Mouse (Mus musculus): ENCODE measurements around the gene Edn2. TPM values are rescaled to one million over a fixed set of nuclear protein-coding genes. Genes with fewer than 3 reads are reported as not detected.

The Edn2 gene
- total RNA-seq, 4 experiments from 2014 or later: not detected

DNA sequence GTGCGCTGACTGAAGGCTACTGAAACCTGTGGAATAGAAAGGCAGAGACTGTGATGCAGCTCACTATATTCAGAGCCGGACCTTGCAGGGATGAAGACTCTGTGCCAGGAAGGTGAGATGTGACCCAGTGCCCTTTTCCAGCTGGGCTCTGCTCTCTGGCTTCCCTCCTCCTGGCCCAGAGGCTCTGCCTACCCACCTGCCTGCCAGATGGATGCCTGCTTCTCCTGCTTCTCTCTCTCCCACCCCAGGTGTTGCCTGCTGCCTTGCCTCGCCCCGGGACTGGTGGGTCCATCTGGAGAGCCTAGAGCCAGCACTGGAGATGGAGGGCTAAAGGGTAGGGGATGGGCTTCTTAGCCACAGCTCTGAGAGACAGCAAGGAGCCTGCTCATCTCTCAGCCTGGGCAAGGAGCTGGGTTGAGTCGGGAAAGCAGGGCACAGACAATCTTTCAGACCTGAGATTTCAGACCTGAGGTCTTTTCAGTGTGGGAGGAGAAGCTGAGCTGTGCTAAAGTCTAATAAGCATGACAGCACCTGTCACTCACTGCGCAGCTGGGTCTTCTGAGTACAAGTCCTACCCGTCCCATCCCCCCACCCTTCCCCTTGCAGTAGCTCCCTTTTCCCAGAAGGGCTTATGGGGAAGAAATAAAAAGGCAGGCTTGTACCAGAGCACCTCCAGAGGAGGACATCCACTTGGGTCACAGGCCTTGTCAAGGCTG, 39.7 kb downstream of the Edn2 start:
- DNase-seq (ENCODE audit: low spot score in 2 of 2): peak in 1 of 2 experiments; percentile 21

- no peak for DNase-seq (ENCODE audit: low spot score in 2 of 2)
Measured at GRCm38 (mm10) chr4:120204357-120204942, 43.4 kb downstream of the Edn2 start.

DNA sequence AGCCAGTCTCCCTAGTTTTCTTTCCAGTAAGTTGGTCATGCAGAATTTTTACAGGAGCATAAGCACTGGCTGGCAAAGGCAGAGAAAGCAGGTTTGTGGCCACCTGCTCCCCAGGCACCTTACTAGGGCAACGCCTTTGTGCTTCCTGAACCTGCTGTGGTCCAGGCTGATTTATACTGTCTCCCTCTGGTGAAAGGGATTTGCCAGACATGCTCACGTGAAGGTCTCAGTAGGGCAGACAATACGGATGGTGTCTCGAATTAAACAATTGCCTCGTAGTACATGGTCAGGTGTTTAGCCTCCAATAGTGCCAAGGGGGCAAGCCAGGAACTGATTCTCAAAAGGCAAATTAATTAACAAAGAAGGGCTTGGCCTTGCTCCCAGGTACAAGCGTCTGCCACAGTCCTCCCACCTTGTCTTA, 45.5 kb downstream of the Edn2 start:
- DNase-seq (ENCODE audit: low spot score in 2 of 2): no peak

DNA sequence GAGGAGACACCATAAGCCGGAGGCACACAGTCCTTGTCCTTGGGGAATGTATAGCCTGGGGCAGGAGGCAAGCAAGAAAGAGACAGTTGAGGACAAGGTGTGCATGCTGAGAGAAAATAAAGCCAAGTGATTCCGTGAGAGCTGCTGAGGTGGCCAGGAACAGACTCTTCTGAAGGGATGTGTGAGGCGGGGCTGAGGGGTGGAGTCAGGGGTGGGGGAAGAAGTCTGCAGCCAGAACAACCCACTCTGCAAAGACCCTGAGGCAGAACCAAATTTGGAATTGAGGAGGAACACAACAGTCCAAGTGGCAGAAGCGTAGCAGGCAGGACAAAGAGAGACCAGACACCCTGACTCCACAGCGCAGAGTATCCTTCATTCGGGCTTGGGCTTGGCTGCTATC, 51.1 kb downstream of the Edn2 start:
- no peak for DNase-seq (ENCODE audit: low spot score in 2 of 2)

DNA sequence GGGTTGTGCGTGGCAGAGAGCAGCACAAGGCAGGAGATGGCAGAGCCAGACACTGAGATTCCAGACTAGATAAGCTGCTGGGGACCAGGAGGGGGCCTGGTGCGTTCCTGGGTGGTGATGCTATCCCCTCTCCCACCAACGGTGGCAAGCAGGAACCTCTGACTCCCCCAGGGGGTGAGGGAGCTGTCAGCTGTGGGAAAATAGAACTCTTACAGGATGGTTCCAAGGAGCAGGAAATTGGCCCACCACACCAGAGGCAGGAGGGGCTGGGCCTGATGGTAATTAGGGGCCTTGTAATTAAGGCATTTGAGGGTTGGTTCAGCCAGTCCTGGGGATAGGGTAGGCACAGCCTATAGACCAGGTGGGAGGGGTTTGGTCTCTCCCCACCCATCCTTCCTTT, 51.8 kb downstream of the Edn2 start:
- DNase-seq (ENCODE audit: low spot score in 2 of 2): no peak

DNA sequence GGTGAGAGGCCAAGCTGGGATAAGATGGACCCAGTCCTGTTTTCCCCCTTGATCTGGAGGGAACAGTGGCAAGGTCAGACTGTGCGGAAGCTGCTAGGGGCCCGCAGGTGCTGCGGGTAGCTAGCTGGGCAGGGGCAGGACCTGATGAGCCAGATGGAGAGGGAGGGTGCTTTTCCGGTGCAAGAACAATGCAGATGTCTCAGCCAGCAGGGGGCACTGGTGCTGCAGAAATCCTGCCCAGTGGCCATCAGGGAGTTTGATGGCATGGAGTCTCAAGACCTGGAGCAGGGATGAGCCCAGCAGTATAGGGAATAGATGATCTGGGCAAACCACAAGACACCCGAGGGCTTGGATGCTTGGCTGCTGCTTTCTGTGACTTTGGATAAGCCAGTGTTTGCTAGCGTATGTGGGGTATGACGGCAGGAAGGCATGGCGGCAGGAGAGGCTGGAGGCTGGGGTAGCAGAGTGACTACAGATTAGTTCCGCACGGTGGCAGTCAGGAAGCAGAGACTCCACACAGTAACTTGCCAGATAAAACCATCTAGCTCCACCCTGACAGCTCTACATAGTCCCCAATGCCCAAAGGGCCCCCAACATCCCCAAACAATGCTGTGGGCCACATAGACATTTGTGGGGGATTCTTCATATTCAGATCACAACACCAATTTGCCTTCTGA, 55.0 kb downstream of the Edn2 start:
- peak; percentile 23 to 45 for DNase-seq (ENCODE audit: low spot score in 2 of 2)

DNA sequence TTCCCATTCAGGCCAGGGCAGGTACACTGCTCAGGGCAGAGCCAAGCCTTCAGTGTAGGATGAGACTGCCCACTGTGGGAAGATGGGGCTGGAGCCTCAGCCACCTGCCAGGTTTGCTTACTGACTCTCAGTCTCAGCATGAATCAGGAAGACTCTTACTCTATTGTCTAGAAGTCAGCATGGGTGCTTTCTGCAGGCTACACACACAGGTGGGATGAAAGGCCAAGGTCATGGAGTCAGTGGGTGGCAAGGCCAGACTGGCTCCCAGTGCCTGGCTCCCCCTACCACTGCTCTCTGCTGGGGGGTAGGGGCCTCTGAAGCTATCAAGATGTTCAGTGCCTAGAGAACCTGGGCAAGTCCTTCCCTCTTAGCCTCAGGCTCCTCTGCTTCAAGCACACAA, 55.9 kb downstream of the Edn2 start:
- no peak for DNase-seq (ENCODE audit: low spot score in 2 of 2)

Other genes with a start within 250 kb of the Edn2 start
- gene AL607142.1, start 96.2 kb upstream of the Edn2 start, total RNA-seq (2022): not detected
- 1 to 10 TPM; 2.8 to 4.6 (median 3.9) TPM for gene Foxo6, start 126.1 kb downstream of the Edn2 start, total RNA-seq (2022)
- 10 to 100 TPM; 48.4 to 55.5 (median 53.9) TPM for gene Scmh1, start 244.1 kb downstream of the Edn2 start, total RNA-seq (2022)